Mouse (Mus musculus) megakaryocyte progenitor cell, adult 5-6 weeks (primary cell): Measurements from ENCODE around the gene Hapln4. TPM values are rescaled to one million over a fixed set of nuclear protein-coding genes. Genes with fewer than 3 reads are reported as not detected.
"Not testable (repeated sequence)": the region's sequence is repeated elsewhere in the genome, so short reads cannot be mapped to it uniquely, and the experiment has no call there.

ENCODE experiments used
- ATAC-seq: replicated peaks from 2 replicates; pipeline ENCODE4 v1.8.0; 2016; ENCODE audit warnings: mild to moderate bottlenecking, moderate TSS enrichment, inconsistent platforms; ENCODE audit not compliant: poor library complexity
- total RNA-seq, 2 experiments: library from RNA; stranded (forward) in 1 of 2; stranded (reverse) in 1 of 2; fragments of 157-497, 149-512 nt in 1 of 2; fragments of 200-1000 nt in 1 of 2; gene quantifications; 2 replicates each; pipeline versions ENCODE4 v1.2.3 to v1.2.4; 2015 to 2017

Hapln4 gene
- total RNA-seq (2015) (not detected in 2 replicates), total RNA-seq (2017) (not detected in 2 replicates)

DNA sequence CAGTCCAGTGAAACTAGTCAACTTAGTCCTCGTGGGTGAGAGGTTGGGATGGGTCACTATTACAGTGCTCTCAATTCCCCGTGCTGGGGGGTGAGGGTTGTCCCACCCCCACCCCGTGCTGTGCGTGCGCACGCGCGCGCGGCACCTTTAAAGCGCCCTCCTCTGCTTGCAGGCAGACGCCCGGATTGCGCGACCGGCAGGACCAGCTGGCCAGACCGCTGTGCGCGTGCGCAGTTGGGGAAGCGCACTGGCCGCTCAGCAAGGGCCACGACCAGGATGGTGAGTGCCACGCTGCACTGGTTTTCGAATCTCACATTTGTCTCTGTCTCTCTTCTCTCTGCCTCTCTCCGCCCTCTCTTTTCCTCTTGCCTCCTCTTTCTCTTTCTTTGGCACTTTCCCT, at the start of gene Hapln4:
Hapln4 (plus strand) TSS at position 173 of the 400 bp plus-strand sequence.
- peak; percentile 33; the same call in 1 of the 2 replicates for ATAC-seq

DNA sequence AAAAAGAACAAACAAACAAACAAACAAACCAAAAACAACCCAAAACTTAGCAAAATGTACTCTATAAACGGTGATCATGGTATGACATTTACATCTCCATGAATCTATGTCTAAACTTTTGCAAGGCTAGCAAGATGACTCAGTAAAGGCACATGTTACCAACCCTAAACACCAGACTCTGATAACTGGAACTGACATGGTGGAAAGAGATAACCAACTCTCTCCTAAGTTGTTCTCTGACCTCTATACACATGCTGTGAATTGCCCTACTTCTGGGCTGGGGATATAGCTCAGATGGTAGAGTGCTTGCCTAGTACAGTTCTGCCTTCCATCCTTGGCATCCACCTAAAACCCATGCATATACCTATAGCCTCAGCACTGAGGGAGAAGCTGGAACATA, 45.3 kb upstream of the Hapln4 start:
- ATAC-seq = peak; percentile 34

DNA sequence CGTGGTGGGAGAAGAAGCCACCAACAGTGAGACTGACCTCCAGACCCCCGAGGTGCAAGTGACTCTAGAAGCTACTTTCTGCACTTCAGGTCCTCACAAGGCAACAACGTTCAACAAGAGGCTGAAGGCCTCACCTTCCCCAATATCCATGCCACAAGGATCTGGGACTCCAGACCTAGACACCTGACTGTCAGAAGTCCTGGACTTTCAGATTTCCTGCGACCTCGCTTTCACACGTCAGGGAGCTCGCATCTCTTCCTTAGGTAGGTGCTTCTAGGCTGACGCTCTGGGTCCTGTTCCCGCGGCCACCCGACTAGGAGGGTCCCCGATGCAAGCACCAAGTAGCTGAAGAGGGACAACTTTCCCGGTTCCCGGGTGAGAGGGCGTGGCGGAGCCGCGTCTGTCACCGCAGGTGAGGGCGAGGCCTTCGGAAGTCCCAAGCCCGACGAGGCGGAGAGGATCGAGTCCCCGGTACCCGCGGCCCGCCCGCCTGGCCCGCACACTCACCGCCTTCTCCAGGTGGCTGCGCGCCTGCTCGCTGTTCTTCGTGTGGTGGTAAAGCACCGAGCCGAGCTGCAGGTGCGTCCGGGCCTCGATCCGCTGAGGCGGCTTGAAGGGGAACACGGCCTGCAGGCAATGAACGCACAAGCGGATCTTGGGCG, 41.2 kb upstream of the Hapln4 start:
- 0 out of 2 replicates have a peak, but pooled peaks have one; percentile 10 for ATAC-seq

DNA sequence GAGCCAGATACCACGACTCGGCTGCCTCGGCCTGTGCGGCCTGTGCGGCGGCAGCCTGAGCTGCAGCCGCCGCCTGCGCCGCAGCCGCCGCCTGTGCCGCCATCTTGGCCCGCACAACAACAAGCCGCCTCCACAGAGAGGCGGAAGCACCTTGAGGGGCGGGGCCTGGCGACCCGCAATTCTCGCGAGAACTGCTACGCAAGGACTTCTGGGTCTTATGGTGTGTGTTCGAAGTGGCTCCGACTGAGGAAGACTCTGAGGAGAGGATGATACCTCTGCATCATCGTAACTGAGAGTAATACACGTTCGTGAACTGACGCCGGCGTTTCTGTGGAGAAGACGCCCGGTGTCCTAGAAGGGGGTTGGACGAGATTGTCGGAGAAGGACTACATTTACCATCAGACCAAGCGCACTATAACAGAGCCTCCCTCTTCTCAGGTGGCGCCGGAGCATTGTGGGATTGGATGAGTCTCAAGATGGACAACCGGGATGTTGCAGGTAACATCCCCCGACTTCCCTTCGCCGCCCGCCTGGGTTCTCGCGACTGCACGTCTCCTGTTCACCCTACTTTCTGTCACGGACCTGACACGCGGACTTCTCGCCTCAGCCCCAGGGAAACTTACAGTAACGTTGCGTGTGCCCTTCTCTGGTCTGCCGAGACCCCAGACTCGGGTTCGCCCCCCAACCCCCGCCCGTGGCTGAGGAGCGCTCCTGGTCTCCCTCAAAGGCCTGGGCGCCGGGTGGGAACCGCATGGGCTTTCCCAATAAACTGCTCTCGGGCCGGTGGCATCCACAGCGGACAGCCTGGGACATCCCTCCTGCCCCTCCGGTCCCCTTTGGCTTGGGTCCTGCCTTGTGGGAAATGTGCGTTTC, 40.4 kb upstream of the Hapln4 start, which contains the start of the genes Mau2 and Sugp1:
Mau2 (minus strand) TSS at position 152 of the 873 bp plus-strand sequence.
Sugp1 (plus strand) TSS at position 231 of the 873 bp plus-strand sequence.
- ATAC-seq = peak; percentile 94

DNA sequence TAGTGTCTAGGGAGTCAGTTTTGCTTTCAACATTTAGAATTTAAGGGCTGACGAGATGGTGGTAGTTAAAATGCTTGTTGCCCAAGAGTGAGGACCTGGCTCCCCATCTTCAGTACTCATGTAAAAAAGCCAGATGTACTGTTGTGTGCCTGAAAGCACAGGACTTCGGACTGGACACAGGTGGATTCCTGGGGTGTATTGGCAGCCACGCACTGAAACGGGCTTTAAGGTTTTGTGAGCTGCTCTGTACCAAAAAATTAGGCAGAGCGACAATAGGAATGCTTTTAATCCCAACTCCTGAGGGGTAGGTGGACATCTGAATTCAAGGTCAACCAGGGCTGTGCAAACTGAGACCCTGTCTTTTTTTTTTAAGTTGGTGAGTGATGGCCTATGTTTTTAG, 39.3 kb upstream of the Hapln4 start:
- no peak for ATAC-seq

DNA sequence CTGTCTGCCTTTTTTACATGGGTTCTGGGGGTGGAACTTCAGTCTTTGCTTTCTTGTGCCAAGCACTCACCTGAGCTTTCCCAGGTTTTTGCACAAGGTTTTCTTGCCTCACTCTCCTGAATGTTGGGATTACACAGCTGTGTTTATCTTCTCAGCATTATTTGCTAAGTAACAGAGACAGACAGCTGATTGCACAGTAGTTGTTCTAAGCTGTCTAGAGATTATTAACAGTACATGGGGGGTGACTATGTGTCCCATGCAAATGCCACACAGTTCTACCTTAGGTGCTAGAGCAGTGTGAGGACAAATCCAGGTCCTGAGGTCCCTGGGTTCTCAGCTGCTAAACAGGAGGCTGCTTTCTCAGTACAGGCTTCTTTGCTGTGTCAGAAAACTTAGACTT, 33.6 kb upstream of the Hapln4 start:
- ATAC-seq = no peak

DNA sequence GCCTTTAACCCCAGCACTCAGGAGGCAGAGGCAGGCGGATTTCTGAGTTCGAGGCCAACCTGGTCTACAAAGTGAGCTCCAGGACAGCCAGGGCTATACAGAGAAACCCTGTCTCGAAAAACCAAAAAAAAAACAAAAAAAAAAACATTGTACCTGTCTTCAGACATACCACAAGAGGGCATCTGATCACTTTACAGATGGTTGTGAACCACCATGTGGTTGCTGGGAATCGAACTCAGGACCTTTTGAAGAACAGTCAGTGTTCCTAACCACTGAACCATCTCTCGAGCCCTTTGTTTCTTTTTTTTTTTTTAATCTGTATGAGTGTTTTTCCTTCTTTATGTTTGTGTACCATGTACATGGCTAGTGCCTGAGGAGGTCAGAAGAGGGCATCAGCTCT, 32.8 kb upstream of the Hapln4 start:
- not testable (repeated sequence) for ATAC-seq

DNA sequence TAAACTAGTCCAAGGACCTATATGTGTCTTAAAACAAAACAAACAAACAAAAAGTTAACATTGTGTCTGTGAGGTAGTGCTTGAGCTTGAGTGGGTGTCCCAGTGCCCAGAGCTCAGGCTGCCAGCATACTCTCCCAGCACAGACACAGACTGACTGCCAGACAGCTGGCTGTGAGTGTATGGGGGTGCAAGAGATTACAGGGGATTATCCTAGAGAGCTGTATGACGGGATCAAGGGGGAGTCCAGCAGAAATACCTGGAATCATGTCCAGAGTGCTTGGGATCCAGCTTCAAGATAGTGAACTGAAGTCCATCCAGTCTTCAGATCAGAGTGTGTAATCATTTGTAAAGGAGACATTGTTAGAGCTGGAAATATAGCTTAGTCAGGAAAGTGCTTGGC, 25.5 kb upstream of the Hapln4 start:
- ATAC-seq = no peak

DNA sequence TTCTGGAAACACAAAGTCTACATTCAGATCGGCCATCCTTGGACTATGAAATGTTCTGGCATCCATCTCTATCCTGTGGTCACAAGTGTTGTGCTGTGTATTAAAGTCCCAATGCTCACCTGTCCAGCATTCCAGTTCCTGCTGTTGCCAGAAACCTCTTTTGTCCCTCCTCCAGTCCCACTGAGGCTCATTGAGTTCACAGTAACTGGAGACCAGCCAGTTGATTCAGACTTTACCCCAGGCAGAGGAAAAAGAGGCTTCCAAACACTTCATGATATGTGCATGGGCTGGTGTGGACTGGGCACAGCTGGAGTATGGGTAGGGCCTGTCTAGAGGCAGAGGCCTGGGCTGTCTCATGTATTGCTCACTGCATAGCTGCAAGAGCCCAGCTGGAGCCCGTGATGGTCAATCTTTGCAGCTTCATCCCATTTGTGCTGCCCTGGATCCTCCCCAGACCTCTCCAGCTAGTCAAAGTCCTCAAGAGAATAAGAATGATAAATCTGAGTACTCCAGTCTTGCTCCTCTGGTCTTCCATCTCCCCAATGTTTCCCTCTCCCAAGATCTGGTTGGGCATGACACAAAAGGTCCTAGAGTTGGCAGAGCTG, 11.3 kb upstream of the Hapln4 start:
- ATAC-seq = no peak

DNA sequence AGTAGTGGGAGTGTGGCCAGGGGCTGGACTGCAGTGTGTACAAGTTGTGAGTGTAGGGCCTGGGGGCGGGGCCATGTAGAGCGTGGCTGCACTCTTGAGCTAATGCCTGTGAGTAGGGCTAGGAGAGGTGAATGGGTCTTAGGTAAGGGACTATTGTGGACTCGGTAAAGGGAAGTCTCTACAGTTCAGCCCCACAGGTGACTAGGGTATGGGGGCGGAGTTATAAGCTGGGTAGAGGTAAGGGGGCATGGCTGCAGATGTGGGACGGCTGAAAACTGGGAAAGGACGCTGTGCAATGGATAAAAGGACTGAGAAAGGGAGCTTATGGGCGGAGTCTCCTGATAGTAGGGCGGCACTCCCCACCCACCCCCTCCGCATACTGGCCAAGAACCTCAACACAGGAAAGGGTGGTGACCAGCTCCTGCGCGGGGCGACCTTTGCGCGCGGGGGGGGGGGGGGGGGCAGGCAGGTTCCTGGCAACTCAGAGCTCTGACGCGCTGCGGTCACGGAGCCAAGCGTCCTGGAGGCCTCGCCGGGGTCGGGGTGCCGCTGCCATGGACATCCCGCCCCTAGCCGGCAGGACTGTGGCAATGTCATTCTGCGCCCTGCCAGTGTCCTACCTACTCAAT, 10.7 kb upstream of the Hapln4 start, which contains the start of gene Tm6sf2:
Tm6sf2 (plus strand) TSS at position 484 of the 629 bp plus-strand sequence.
- ATAC-seq = peak; percentile 75

DNA sequence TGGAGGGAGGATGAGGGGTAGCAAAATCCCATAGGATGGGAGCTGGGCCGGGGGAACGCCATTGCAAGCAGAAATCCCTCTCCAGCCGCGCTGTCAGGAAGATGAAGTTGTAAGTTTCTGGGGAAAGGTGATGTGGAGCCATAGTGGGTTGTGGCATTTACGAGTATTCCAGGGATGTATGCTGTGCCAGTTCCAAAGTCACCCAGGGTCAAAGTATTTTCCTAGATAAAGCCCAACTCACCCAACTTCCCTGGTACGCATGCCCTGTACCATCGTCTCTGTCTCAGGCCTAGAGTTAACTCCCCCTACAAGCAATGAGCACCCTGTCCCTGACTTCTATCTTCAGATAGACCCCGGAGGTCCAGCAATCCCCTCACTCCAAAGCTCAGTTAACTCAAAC, 10.1 kb upstream of the Hapln4 start:
- no peak for ATAC-seq

DNA sequence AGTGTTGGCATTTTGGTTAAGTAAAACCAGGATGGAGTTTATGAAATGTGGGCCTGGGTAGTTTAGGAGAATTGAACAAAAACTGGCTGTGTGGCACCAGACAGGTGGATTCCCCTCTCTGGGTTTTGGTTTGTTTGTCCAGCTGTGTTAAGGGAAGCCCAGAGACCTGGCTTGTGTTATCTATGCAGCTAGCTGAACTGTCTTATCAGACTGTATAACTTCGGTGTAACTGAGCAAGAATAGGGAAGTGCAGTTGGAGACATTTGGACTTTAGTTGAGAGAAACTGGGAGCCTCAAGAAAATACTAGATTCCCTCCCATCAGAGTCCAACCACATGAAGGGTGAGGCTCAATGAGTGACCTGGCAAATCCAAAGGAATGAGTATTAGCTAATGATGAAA, 9.6 kb upstream of the Hapln4 start:
- no peak for ATAC-seq

DNA sequence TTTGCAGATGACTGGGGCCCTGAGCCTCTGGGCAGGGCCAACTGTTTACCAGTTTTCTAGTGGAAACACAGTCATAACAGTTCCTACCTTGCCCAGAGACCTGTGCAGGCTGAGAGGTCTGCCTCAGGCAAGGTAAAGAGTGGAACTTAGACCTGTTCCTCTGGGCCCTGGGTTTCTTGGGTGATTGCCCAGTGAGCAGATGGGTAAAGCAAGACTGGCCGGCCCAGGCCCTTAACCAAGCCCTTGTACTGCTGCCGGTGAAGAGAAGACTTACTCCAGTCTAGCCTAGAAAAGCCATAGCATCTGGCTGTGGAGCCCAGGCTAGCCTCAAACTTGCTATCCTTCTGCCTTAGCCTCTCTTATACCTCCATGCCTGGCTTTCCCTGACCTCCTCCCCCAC, 1.3 kb upstream of the Hapln4 start:
- no peak for ATAC-seq

DNA sequence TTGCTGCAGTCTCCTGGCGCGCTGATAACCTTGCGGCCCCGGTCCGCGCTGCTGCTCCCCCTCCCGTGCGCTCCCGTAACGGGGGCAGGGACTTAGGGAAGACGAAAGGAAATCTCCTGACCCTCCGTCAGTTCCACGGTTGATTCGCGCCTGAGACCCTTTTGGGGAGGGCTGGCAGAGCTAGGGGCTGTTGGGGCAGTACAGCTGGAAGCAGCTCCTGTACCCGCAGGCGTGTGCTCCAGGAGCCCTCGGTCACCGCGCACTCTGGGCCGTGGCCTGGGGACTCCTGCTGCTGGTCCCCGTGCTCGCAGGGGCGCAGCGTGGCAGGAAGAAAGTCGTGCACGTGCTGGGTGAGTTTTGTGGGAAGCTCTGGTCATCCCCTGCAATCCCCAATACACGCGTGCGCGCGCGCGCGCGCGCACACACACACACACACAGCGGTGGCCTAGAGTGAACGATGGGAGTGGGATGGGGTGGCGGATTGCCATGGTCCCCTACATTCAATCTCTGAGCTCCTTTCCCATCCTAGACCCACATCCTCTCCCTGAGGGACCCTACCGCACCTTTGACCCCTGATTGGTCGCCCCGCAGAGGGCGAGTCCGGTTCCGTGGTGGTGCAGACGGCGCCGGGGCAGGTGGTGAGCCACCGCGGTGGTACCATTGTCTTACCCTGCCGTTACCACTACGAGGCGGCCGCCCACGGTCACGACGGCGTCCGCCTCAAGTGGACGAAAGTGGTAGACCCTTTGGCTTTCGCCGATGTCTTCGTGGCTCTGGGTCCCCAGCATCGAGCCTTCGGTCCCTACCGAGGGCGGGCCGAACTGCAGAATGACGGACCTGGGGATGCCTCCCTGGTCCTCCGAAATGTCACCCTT, 1.2 kb downstream of the Hapln4 start:
- no peak for ATAC-seq

DNA sequence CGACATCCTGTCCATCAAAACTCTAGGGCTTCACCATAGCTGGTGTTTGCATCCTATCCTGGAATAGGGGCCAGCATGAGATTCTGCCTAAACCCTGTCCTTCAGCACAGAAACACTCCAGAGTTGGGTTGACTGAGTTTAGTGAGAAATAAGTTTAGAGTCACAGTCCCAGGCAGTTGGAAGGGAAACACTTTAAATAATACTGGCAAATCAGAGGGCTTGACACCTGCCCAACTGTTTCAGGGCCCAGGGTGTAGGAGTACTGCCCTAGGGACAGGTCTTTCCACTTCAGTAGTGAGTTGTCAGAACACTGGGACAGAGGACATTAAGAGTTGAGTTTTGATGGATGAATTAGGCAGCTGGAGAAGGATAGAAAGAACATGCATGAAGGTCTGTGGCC, 2.9 kb downstream of the Hapln4 start:
- no peak for ATAC-seq

DNA sequence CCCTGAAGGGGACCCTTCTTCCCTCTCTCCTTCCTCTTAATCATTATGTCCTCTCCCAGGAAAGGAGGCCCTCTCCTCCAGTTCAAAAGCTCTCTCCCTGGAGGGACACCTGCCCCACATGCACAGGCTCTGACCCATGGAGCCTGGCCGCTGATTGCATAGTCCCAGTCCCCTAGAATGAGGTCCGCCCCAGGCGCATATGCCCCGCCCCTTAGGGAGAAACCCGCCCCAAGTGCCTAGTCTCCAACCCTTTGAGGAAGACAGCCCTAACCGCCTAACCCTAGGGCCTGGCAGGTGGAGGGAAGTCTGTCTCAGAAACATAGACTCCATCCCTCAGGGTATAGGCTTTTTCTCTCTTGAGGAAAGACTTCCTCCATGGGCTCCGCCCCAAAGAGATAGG, 4.0 kb downstream of the Hapln4 start:
- peak; percentile 44 for ATAC-seq

DNA sequence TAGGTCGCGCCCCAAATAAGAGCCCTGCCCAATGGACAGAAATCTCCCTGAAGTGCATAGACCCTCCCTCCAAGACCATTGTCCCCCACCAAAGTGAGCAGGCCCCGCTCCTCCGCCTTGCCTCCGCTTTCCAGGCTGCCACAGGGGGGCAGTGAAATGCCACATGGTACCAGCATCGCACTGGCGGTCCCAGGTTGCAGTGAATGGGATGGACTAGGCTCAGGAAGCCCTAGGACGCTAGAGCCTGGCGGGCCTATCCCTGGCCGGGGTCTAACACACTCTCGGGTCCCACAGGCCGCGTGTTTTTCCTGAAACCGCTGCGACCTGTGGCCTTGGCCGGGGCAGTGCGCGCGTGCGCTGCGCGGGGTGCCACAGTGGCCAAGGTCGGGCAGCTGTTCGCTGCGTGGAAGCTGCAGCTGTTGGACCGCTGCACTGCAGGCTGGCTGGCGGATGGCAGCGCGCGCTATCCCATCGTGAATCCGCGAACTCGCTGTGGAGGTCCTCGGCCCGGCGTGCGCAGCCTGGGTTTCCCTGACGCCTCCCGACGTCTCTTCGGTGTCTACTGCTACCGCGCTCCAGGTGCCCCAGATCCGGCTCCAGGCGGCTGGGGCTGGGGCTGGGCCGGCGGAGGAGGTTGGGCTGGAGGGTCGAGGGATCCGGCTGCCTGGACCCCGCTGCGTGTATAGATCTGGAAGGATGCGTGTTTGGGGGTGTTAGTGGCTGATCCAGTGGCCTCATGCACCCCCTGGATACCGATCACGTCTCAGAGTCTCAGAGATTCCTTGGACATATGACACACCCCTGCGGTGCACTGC, 4.8 kb downstream of the Hapln4 start:
- peak; percentile 57 for ATAC-seq

DNA sequence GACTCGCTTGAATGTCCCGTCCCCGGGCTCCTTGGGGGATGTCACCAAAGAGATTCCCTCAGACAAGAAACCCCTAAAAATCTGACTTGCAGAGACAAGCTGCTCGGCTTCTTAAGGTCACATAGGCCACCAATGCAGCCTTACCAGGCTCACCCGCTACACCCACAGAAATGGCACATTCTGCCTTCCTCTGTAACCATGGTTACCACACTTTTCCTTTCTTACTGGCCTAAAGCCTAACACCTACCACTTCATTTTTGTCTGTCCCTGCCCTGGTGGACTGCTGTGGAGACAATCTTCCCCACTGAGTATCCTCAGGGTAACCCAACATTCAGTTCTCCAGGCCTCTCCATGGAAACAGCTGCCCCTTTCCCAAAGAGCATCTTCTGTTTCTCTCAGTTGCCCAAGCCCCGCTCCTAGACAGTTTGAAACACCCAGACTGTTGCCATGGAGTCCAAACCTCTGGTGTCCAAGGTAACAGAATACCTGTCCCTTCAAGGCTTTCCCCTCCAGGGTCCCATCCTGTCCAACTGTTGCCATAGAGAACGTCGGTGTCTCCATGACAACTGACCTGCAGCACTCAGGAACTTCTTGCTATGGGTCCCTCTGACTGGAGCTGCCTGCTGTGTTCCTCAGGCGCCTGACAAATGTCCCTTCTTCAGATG, 6.2 kb downstream of the Hapln4 start:
- no peak for ATAC-seq

DNA sequence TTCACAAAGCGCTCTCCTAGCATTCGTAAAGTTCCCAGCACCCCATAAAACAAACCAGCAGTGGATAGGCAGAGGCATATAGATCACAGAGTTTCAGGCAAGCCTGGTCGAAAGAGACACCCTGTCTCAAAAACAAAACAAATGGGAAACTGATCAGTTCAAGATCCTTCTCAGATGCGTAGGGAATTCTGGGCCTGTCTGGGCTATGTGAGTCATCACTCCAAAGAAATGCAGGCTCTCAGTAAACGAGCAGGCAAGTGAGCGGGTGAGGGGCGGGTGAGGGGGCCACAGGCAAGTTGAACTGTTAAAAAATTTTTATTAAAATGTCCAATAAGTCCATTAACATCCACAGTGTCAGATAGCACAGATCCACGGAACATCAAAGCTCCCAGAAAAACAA, 9.5 kb downstream of the Hapln4 start:
- no peak for ATAC-seq
